Mouse (Mus musculus): ENCODE measurements around the gene Phf1.

GRCm38 (mm10) chr17:26961572-26962240 is 28.9 kb downstream of the Phf1 start:
- TF ChIP-seq CTCF (conservative IDR thresholded peaks at IDR 0.05; ENCODE audit: low read length) (no peak), NANOG (IDR thresholded peaks at IDR 0.05; ENCODE audit: borderline replicate concordance, low read length) (no peak)

All from E14TG2a.4 (cell line).